Mouse (Mus musculus): ENCODE measurements around the gene Ssrp1.

DNA sequence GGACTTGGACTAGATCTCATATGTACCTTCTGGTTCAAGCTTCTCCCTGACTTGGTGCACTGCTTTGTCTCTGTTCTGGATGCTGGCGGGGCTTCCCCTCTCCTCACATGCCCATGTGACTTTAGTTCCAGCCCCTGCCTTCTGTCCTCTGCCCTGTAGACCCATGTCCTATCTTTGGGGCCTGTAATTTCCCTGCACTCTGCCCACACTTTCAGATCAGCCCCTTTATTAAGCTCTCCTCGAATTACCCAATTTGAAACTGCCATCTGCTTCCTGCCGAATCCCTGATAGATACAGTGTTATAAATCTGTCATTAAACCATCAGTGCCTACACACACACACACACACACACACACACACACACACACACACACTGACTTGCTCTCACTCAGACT, 22.4 kb upstream of the Ssrp1 start:
- TF ChIP-seq CTCF (conservative IDR thresholded peaks at IDR 0.05; ENCODE audit: low read length), result no peak
- no peak for TF ChIP-seq POU5F1 (IDR thresholded peaks at IDR 0.05; ENCODE audit: borderline replicate concordance, low read length)
- TF ChIP-seq NANOG (IDR thresholded peaks at IDR 0.05; ENCODE audit: borderline replicate concordance, low read length), result no peak
